Mouse (Mus musculus) olfactory bulb, adult 2 months (tissue): ENCODE results near the gene A930033H14Rik.

Experiments
- CTCF ChIP-seq: fragments of 200-500 bp; IDR thresholded peaks from 2 replicates; pipeline ENCODE4 v1.5.1; 2012; ENCODE audit warnings: low read depth, mild to moderate bottlenecking, low read length, moderate library complexity; ENCODE audit not compliant: insufficient read depth
- POLR2A ChIP-seq: fragments of 200-500 bp; IDR thresholded peaks from 2 replicates; pipeline ENCODE4 v1.6.1; 2012; ENCODE audit warnings: mild to moderate bottlenecking, low read depth, low read length, moderate library complexity; ENCODE audit not compliant: insufficient read depth

- no peak for TF ChIP-seq CTCF
- no peak for TF ChIP-seq POLR2A
Measured at GRCm38 (mm10) chr10:69218458-69219288, 5.8 kb upstream of the A930033H14Rik start.
